Mouse (Mus musculus): Measurements from ENCODE around the gene Dnah1. TPM values are rescaled to one million over a fixed set of nuclear protein-coding genes. Genes with fewer than 3 reads are reported as not detected.
A peak's percentile ranks its signal among the peaks of the same experiment; 100 is the strongest.

The Dnah1 gene
- 5.9 and 7.6 TPM in 2 replicates for polyA plus RNA-seq (2014; fragmentation: Nextera tagmentation; extraction: Ambion mirVana)

DNA sequence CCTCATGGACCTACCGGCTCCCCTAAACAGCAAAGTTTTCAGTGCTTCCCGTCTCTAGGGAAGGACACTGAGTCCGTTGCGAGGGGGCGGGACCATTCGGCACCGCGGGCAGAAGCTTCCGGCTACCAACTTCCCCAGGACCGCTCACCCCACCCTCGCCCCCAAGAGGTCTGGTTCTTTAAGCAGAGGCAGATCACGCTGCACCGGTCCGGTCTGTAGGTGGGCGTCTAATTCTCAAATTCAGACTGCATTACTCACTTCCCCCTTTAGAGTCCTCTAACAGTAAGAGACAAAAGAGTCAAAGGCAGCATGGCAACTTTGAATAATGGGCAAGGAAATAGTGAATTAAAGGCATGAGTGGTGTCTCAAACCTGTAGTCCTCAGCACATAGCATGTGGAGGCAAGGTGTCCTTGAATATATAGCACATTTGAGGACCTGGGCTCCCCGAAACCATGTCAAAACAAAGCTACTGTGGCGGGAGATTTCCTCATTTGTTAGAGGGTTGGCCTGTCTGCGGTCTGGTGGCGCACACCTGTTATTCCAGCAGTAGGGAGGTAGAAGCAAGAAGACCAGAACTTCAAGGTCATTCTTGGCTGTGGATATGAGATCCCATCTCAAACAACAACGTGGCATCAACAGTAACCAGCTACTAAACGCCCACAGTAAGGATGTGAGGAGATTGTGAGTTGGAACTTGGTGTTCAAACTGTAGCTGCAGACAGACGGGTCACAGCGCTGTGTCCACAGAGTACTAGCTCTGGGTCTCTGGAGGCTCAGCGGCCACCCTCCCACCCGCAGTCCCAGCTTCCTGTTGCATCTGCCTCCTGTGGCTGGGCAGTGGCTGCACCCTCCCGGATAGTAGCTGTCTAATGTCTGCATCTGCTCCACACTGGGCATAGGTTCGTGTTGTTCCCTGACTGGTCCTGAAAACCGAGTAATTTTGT, at the start of gene Dnah1:
Dnah1 (minus strand) TSS at position 48 of the 944 bp plus-strand sequence.
- no peak for ATAC-seq (ENCODE audit: insufficient read depth, low FRiP score, low TSS enrichment)
- Histone ChIP-seq H3K4me3 (ENCODE audit: low read depth, low read length) (peak within 1 kb of the TSS; percentile 23), H3K4me2 (ENCODE audit: low read depth) (peak within 1 kb of the TSS; percentile 44), H3K36me3 (ENCODE audit: control insufficient read depth, insufficient read depth, low read length) (no peaks in the 10 kb centered on the region), H3K9me3 (ENCODE audit: control insufficient read depth, low read length) (no peaks in the 10 kb centered on the region), H3K4me1 (ENCODE audit: control insufficient read depth, insufficient read depth, low read length) (no peaks in the 10 kb centered on the region; the same call in 1 of the 2 replicates), H3K9ac (ENCODE audit: low read length) (peak within 1 kb of the TSS; percentile 50), H3K27me3 (ENCODE audit: control insufficient read depth, insufficient read depth, low read length) (no peaks in the 10 kb centered on the region), H3K27ac (ENCODE audit: low read depth, low read length) (no peak within 1 kb of the TSS)
- 30% methylated on average over 28 of the region's 28 CpGs for WGBS
- DNase-seq (ENCODE audit: low spot score) = peak; percentile 51

DNA sequence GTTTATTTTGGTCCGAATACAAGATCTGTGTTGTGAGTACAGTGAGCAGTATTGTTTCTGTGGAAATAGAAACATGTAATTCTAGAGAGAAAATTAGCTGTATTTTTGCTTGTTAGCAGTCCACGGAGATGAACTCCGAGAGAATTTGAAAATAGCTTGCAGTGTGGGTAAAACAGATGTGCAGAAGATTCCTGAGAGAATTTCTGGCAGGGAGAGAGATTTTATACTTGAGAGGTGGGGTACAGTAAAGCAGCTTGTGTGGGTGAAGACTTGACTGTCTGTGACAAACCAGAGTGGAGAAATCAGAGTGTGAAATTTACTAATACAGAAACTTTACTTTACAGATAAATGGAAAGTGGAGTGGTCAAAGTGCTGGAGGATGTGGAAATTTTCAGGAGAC, 45.7 kb upstream of the Dnah1 start:
- Histone ChIP-seq H3K4me1 (ENCODE audit: control insufficient read depth, insufficient read depth, low read length) (no peaks in the 10 kb centered on the region), H3K4me2 (ENCODE audit: low read depth) (no peak overlapping the region), H3K27me3 (ENCODE audit: control insufficient read depth, insufficient read depth, low read length) (no peaks in the 10 kb centered on the region), H3K9ac (ENCODE audit: low read length) (no peak overlapping the region), H3K4me3 (ENCODE audit: low read depth, low read length) (no peak overlapping the region), H3K27ac (ENCODE audit: low read depth, low read length) (no peak overlapping the region), H3K36me3 (ENCODE audit: control insufficient read depth, insufficient read depth, low read length) (peaks cover 4% of the 10 kb centered on the region; the same call in 1 of the 2 replicates), H3K9me3 (ENCODE audit: control insufficient read depth, low read length) (no peaks in the 10 kb centered on the region)
- DNase-seq (ENCODE audit: low spot score) (no peak), ATAC-seq (ENCODE audit: insufficient read depth, low FRiP score, low TSS enrichment) (no peak)
- 93% methylated on average over 3 of the region's 3 CpGs for WGBS

DNA sequence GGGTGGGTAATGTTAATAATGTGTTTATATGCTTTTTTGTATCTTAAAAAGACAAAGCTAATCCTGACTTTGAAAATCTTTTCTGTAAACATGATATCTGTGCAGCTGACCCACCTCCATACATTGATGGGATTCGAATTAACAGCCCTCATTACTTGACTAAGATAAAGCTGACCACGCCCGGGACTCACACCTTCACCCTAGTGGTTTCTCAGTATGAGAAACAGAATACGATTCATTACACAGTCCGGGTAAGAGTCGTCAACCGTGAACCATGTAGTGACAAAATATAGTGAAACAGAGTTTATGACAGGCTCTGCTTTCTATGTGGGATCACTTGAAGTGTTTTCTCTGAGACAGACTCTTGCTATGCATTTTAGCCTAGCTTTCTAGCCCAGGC, 44.3 kb upstream of the Dnah1 start:
- Histone ChIP-seq H3K4me2 (ENCODE audit: low read depth) (no peak overlapping the region), H3K4me3 (ENCODE audit: low read depth, low read length) (no peak overlapping the region), H3K9ac (ENCODE audit: low read length) (no peak overlapping the region), H3K36me3 (ENCODE audit: control insufficient read depth, insufficient read depth, low read length) (peaks cover 9% of the 10 kb centered on the region), H3K9me3 (ENCODE audit: control insufficient read depth, low read length) (no peaks in the 10 kb centered on the region), H3K27me3 (ENCODE audit: control insufficient read depth, insufficient read depth, low read length) (no peaks in the 10 kb centered on the region), H3K4me1 (ENCODE audit: control insufficient read depth, insufficient read depth, low read length) (no peaks in the 10 kb centered on the region), H3K27ac (ENCODE audit: low read depth, low read length) (no peak overlapping the region)
- 93% methylated on average over 7 of the region's 7 CpGs for WGBS
- ATAC-seq (ENCODE audit: insufficient read depth, low FRiP score, low TSS enrichment) (no peak), DNase-seq (ENCODE audit: low spot score) (no peak)

DNA sequence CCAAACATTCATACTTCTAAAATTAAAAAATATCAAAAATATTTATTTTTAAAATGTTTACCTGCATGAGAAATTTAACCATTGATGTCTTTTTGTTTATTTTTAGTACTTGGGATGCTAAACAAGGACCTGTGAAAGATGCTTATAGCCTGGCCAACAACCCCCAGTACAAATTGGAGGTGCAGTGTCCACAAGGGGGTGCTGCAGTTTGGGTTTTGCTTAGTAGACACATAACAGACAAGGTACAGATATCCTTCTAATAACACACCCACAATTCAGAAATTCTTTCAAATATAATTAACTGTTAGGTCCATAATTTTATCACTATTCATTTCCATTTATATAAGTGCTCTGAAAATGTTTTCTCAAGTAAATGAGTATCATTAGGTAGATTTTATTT, 41.7 kb upstream of the Dnah1 start:
- Histone ChIP-seq H3K36me3 (ENCODE audit: control insufficient read depth, insufficient read depth, low read length) (peaks cover 7% of the 10 kb centered on the region), H3K27me3 (ENCODE audit: control insufficient read depth, insufficient read depth, low read length) (no peaks in the 10 kb centered on the region), H3K4me1 (ENCODE audit: control insufficient read depth, insufficient read depth, low read length) (no peaks in the 10 kb centered on the region), H3K27ac (ENCODE audit: low read depth, low read length) (no peak overlapping the region), H3K9me3 (ENCODE audit: control insufficient read depth, low read length) (no peaks in the 10 kb centered on the region), H3K9ac (ENCODE audit: low read length) (no peak overlapping the region), H3K4me2 (ENCODE audit: low read depth) (no peak overlapping the region), H3K4me3 (ENCODE audit: low read depth, low read length) (no peak overlapping the region)
- ATAC-seq (ENCODE audit: insufficient read depth, low FRiP score, low TSS enrichment) (no peak), DNase-seq (ENCODE audit: low spot score) (peak; percentile 71)

DNA sequence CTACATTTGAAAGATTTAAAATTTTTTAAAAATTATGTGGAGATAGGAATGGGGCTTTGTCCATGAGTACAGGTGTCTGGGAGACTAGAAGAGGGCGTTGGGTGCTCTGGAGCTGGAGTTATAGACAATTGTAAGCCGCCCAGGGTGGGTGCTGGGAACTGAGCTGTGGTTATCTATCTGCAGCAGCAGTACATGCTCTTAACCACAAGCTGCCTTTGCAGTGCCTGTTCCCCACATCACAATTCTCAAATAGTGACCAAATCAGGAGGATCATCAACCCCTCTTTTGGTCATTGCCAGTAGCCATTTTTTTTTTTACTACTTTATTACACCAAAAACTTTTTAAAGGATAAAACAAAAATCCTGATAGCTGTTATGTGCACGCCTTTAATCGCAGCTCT, 40.9 kb upstream of the Dnah1 start:
- no peaks in the 10 kb centered on the region for H3K9me3 ChIP-seq (ENCODE audit: control insufficient read depth, low read length)
- no peaks in the 10 kb centered on the region for H3K4me1 ChIP-seq (ENCODE audit: control insufficient read depth, insufficient read depth, low read length)
- DNase-seq (ENCODE audit: low spot score) = no peak
- no peak overlapping the region for H3K27ac ChIP-seq (ENCODE audit: low read depth, low read length)
- H3K36me3 ChIP-seq (ENCODE audit: control insufficient read depth, insufficient read depth, low read length) = peaks cover 7% of the 10 kb centered on the region
- no peak for ATAC-seq (ENCODE audit: insufficient read depth, low FRiP score, low TSS enrichment)
- no peak overlapping the region for H3K4me2 ChIP-seq (ENCODE audit: low read depth)
- H3K27me3 ChIP-seq (ENCODE audit: control insufficient read depth, insufficient read depth, low read length) = no peaks in the 10 kb centered on the region
- no peak overlapping the region for H3K4me3 ChIP-seq (ENCODE audit: low read depth, low read length)
- no peak overlapping the region for H3K9ac ChIP-seq (ENCODE audit: low read length)
- WGBS = 91% methylated on average over 4 of the region's 4 CpGs

DNA sequence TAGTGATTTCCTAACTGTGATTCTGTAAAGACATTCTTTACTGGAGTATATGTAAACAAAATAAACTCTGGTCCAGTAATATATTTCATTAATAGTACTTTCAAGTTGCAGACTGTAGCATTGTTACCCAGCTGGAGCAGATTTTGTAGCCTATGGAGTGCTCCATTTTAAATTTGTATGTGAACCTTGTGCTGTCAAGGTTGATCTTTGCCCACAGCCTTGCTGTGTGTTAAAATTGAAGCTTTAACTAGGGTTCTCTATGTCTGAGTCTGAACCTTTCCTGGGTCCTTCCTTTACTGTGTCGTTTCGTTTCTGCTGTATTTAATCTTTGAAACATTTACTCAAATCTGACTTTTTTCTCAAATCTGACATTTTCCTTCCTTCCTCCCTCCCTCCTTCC, 38.5 kb upstream of the Dnah1 start:
- ATAC-seq (ENCODE audit: insufficient read depth, low FRiP score, low TSS enrichment) = no peak
- Histone ChIP-seq H3K27ac (ENCODE audit: low read depth, low read length) (no peak overlapping the region), H3K4me2 (ENCODE audit: low read depth) (no peak overlapping the region), H3K9me3 (ENCODE audit: control insufficient read depth, low read length) (no peaks in the 10 kb centered on the region), H3K27me3 (ENCODE audit: control insufficient read depth, insufficient read depth, low read length) (no peaks in the 10 kb centered on the region), H3K36me3 (ENCODE audit: control insufficient read depth, insufficient read depth, low read length) (peaks cover 8% of the 10 kb centered on the region), H3K4me1 (ENCODE audit: control insufficient read depth, insufficient read depth, low read length) (no peaks in the 10 kb centered on the region), H3K4me3 (ENCODE audit: low read depth, low read length) (no peak overlapping the region), H3K9ac (ENCODE audit: low read length) (no peak overlapping the region)
- 96% methylated on average over 2 of the region's 2 CpGs for WGBS
- no peak for DNase-seq (ENCODE audit: low spot score)

DNA sequence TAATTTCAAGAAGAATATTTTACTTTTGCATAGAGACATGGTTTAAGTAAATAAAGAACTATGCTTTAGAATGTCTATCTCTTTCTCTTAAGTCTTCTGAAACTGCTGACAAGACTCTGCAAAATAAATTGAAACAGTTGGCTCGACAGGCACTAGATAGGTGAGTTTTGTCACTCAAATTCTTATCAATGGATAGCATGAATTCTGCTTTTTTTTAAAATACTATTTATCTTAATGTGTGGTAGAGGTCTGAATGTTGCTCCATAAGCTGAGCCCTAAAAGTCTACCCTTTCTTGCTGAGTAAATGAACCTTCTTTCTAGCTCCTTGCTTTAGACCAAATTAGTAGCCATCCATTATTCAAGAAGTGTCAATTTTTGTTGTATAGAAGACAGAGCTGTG, 21.7 kb upstream of the Dnah1 start:
- ATAC-seq (ENCODE audit: insufficient read depth, low FRiP score, low TSS enrichment) (no peak), DNase-seq (ENCODE audit: low spot score) (no peak)
- Histone ChIP-seq H3K27ac (ENCODE audit: low read depth, low read length) (no peak overlapping the region), H3K9ac (ENCODE audit: low read length) (no peak overlapping the region), H3K36me3 (ENCODE audit: control insufficient read depth, insufficient read depth, low read length) (no peaks in the 10 kb centered on the region; the same call in 1 of the 2 replicates), H3K9me3 (ENCODE audit: control insufficient read depth, low read length) (no peaks in the 10 kb centered on the region), H3K4me2 (ENCODE audit: low read depth) (no peak overlapping the region), H3K4me1 (ENCODE audit: control insufficient read depth, insufficient read depth, low read length) (no peaks in the 10 kb centered on the region), H3K27me3 (ENCODE audit: control insufficient read depth, insufficient read depth, low read length) (no peaks in the 10 kb centered on the region), H3K4me3 (ENCODE audit: low read depth, low read length) (no peak overlapping the region)
- WGBS = 90% methylated on average over 1 of the region's 1 CpGs

DNA sequence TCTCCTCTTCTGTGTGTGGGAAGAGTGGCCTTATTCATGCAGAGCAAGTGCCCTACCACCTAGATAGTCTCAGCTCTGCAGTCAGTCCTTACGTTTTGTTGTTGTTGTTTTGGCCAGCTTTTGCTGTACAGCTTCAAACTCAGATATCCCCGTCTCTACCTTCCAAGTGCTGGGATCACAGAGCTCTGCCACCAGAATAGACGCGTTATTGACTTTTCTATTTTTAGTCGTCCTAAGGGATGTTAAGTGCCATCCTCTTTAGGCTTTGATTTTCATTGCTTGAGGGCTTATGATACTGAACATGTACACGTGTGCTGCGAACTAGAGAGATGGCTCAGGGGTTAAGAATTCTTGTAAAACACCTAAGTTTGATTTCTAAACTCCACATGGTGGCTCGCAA, 19.5 kb upstream of the Dnah1 start:
- no peak overlapping the region for H3K4me2 ChIP-seq (ENCODE audit: low read depth)
- DNase-seq (ENCODE audit: low spot score) = no peak
- H3K27ac ChIP-seq (ENCODE audit: low read depth, low read length) = no peak overlapping the region
- no peaks in the 10 kb centered on the region; the same call in 1 of the 2 replicates for H3K36me3 ChIP-seq (ENCODE audit: control insufficient read depth, insufficient read depth, low read length)
- H3K9ac ChIP-seq (ENCODE audit: low read length) = no peak overlapping the region
- H3K9me3 ChIP-seq (ENCODE audit: control insufficient read depth, low read length) = no peaks in the 10 kb centered on the region
- H3K27me3 ChIP-seq (ENCODE audit: control insufficient read depth, insufficient read depth, low read length) = no peaks in the 10 kb centered on the region
- H3K4me3 ChIP-seq (ENCODE audit: low read depth, low read length) = no peak overlapping the region
- 86% methylated on average over 8 of the region's 8 CpGs for WGBS
- no peaks in the 10 kb centered on the region for H3K4me1 ChIP-seq (ENCODE audit: control insufficient read depth, insufficient read depth, low read length)
- no peak for ATAC-seq (ENCODE audit: insufficient read depth, low FRiP score, low TSS enrichment)

DNA sequence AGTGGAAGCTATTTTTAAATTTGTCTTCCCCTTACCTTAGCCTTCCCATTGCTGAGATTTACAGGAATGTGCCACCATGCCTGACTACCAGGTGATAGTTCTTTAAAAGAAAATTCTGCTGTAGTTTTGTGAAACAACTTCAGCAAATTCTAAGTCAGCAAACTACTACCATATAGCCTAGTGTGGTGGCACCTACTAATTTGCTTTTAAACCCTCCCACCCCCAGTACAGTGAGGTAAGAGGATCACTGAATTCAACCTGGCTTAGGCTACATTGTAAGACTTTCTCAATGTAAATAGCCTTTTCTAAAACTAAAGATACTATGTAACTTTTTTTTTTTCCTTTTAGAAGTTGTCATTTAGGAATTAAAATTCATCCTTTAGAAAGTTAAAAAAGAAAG, 14.3 kb upstream of the Dnah1 start:
- Histone ChIP-seq H3K4me2 (ENCODE audit: low read depth) (peak overlapping the region; percentile 42), H3K4me1 (ENCODE audit: control insufficient read depth, insufficient read depth, low read length) (peaks cover 4% of the 10 kb centered on the region; the same call in 1 of the 2 replicates), H3K36me3 (ENCODE audit: control insufficient read depth, insufficient read depth, low read length) (no peaks in the 10 kb centered on the region), H3K27me3 (ENCODE audit: control insufficient read depth, insufficient read depth, low read length) (no peaks in the 10 kb centered on the region), H3K9me3 (ENCODE audit: control insufficient read depth, low read length) (no peaks in the 10 kb centered on the region), H3K9ac (ENCODE audit: low read length) (no peak overlapping the region), H3K4me3 (ENCODE audit: low read depth, low read length) (no peak overlapping the region), H3K27ac (ENCODE audit: low read depth, low read length) (no peak overlapping the region)
- ATAC-seq (ENCODE audit: insufficient read depth, low FRiP score, low TSS enrichment) = no peak
- no peak for DNase-seq (ENCODE audit: low spot score)
